Mouse (Mus musculus) thymus, postnatal 10 days (tissue): Measurements from ENCODE around the gene Kcnj8.

Experiments used
- DNase-seq, 2 experiments: peaks; one replicate each; pipeline ENCODE4 v3.0.0; 2021; ENCODE audit warnings: low spot score in 2 of 2

Kcnj8 gene

GRCm38 (mm10) chr6:142571055-142571618, at the start of gene Kcnj8:
TSS of gene Kcnj8 (minus strand) at chr6:142571614.
- DNase-seq: peak; percentile 17 to 38

- DNase-seq: no peak
Measured at GRCm38 (mm10) chr6:142616659-142617058, 45.2 kb upstream of the Kcnj8 start.

GRCm38 (mm10) chr6:142614324-142614723, 42.9 kb upstream of the Kcnj8 start:
- DNase-seq: no peak

GRCm38 (mm10) chr6:142612366-142612765, 41.0 kb upstream of the Kcnj8 start:
- DNase-seq: no peak

- no peak for DNase-seq
Measured at GRCm38 (mm10) chr6:142609401-142610373, 38.3 kb upstream of the Kcnj8 start.

DNA sequence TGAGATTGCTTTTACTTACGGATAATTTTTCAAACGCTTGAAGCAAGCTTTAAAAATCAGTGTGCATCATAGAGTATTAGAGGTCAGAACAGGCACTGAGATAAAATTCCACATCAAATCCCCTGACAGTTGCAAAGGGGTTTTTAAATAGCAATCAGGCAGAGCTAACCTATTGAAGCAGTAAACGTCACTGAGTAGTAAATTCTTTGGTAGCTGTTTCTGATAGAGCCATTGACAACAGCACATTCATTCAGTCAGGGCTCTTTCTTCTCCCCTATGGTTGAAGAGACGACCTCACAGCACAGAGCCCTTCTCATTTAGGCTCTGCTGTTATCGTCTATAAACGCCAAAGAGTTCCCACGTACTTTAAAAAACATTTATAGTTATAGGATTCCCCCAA, 35.7 kb upstream of the Kcnj8 start:
- no peak for DNase-seq

- no peak for DNase-seq
Measured at GRCm38 (mm10) chr6:142602772-142603171, 31.4 kb upstream of the Kcnj8 start.

- no peak for DNase-seq
Measured at GRCm38 (mm10) chr6:142578831-142579230, 7.4 kb upstream of the Kcnj8 start.

DNA sequence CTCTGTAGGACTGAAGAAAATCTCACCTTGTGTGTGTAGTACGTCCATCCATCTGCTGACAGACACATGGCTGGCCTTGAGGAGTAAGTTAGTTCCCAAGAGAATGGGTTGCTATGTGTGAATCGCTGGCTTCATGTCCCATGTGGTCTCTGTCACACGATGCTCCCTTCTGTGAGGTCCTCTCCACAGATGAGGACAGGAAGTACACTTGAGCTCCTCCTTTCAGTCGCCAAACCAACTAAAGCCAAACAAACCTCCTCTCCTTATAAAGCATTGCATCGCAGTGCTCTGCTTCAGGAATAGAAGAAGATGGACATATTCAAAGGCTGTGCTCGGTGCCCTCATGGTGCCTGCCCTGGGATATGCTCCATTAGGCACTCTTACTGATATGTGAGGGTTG, 6.4 kb upstream of the Kcnj8 start:
- DNase-seq: no peak

DNA sequence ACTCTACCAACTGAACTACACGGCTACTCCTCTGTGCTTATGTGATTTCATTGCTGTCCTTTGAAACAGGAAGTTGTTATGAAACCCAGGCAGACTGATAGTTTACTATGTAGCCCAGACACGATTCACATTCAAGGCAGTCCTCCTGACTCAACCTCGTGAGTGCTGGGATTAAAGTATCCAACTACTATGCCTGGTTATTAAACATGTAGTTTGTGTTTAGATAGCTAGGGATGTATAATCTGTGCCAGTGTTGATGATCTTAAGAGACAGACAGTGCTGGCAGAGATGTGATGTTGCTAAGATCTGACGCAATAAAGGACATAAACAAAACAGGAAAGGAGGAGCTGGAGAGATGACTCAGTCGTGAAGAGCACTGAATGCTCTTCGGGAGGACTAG, 1.5 kb upstream of the Kcnj8 start:
- DNase-seq: no peak

GRCm38 (mm10) chr6:142571629-142572360, 381 bp upstream of the Kcnj8 start:
- DNase-seq: no peak

- DNase-seq: no peak
Measured at GRCm38 (mm10) chr6:142570046-142570770, 1.2 kb downstream of the Kcnj8 start.

DNA sequence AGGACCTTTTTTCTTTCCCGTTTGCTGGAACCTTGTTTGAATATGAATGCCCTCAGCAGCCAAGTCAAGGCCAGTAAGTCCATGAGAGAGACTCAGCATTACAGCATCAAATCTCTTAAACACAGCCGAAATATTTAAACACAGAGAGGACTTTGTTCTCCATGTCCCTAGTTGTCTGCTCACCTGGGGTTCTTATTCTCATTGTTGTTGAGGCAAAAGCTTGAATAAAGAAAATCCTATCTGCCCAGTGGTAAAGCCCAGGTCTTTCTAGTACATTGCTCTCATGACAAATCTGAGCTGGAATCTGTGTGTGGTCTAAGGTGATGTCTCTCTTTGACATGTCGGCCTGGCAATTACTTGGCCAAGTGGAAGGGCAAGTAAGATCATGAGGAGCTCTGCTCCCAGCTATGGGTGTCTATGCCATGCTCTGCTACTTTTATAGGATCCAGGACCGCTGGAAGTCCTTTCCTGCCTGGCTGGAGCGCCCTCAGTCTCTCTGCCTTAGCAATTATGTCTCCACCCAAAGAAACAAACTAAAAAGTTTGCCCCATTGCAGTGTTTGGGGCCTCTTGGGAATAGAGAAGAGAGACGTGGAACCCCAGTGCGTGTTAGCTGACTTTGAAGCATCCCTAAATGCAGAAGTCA, 2.6 kb downstream of the Kcnj8 start:
- no peak for DNase-seq

DNA sequence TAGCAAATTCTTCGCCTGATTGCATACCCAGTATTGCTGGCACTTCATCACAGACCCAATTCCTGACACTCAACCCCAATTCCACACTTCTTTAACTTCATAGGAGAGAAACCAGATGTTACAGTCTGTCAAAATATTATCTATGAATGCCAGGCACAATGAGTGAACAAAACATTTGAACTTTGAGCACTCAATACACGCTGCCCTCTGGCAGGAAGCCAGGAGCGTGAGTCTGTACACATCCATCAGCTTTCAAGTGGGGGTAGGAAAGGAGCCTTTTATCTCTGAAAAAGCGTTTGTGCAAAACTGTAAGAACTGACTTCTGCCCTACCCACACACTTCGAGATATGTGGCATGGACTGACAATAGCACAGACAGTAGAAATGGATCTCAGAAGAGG, 4.0 kb downstream of the Kcnj8 start:
- DNase-seq: peak; percentile 33 to 46

DNA sequence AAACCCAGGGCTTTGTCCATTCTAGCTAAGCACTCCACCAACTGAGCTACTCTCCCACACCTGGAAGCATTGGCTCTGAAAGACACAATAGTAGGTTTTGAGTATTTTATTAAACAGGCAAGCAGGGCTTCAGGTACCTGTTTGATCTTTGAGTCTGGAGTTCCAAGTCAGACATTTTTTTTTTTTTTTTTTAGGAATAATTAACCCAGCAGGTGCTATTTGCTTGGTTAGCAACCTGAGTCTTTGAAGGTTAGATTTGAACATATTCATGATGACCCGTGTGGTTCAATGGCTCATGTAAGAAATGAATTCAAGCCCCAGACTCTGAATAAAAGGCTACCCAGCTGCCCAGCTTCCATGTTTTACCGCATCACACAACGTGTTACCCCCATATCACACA, 6.7 kb downstream of the Kcnj8 start:
- no peak for DNase-seq

- peak; percentile 24 to 28 for DNase-seq
Measured at GRCm38 (mm10) chr6:142561151-142561550, 10.3 kb downstream of the Kcnj8 start.

- no peak for DNase-seq
Measured at GRCm38 (mm10) chr6:142558772-142559679, 12.4 kb downstream of the Kcnj8 start.

DNA sequence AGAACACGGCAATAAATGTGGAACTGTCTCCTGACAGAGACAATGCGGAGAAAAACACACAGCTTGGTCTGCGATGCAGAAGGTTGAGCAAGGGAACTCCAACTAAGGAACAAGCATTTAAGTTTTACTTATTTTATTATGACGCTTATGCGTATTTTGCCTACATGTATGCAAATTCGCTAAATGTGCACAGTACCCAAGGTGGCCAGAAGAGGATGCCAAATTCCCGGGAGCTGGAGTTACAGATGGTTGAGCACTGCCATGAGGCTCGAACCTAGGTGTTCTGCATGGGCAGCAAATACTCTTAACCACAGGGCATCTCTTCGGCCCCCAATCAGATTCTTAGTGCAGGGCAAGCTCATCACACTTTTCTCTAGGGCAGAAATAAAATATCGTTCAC, 13.3 kb downstream of the Kcnj8 start:
- no peak for DNase-seq

DNA sequence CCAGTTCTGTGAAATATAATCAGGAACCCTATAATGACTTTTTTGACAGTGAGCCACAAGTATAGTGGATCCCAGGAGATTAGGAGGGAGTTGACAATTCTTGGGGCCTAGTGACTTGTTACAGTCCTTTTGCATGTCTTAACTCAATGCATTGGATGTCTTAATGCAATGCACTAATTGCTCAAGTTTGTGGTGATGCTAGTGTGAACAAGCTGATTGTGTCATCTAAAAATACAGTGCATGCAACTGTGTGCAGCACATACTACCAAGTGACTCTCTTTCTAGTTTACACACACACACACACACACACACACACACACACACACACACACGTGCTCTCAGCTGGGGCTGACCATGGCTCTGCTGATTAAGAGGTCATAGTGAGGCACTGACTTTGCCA, 15.4 kb downstream of the Kcnj8 start:
- no peak for DNase-seq

- no peak for DNase-seq
Measured at GRCm38 (mm10) chr6:142551482-142551881, 19.9 kb downstream of the Kcnj8 start.
